Mouse (Mus musculus): ENCODE measurements around the gene Pank1. TPM values are rescaled to one million over a fixed set of nuclear protein-coding genes. Genes with fewer than 3 reads are reported as not detected.

Gene Pank1
- polyA plus RNA-seq, 1 experiment: 0.75 TPM

GRCm38 (mm10) chr19:34897082-34897965, 18.1 kb upstream of the Pank1 start:
- no peak overlapping the region for H3K27ac ChIP-seq (ENCODE audit: insufficient read depth, low read length)
- H3K36me3 ChIP-seq (ENCODE audit: control insufficient read depth, insufficient read depth, low read length): no peaks in the 10 kb centered on the region
- no peak for DNase-seq (ENCODE audit: low read depth in 1 of 2, low spot score in 2 of 2)
- H3K4me3 ChIP-seq (ENCODE audit: extremely low read depth, insufficient read depth, insufficient read length): no peak overlapping the region
- H3K27me3 ChIP-seq (ENCODE audit: control insufficient read depth, insufficient read depth, low read length): no peaks in the 10 kb centered on the region
- 91% methylated on average over 15 of the region's 15 CpGs for WGBS
- no peak for TF ChIP-seq POLR2A (IDR thresholded peaks at IDR 0.05; ENCODE audit: low read depth, low read length)
- no peak for TF ChIP-seq CTCF (IDR thresholded peaks at IDR 0.05; ENCODE audit: extremely low read depth, insufficient read depth, insufficient read length, insufficient replicate concordance)
- no peaks in the 10 kb centered on the region for H3K4me1 ChIP-seq (ENCODE audit: control insufficient read depth, insufficient read depth, insufficient read length)

GRCm38 (mm10) chr19:34895082-34895481, 15.8 kb upstream of the Pank1 start:
- H3K36me3 ChIP-seq (ENCODE audit: control insufficient read depth, insufficient read depth, low read length): no peaks in the 10 kb centered on the region
- no peak overlapping the region for H3K27ac ChIP-seq (ENCODE audit: insufficient read depth, low read length)
- no peaks in the 10 kb centered on the region for H3K4me1 ChIP-seq (ENCODE audit: control insufficient read depth, insufficient read depth, insufficient read length)
- H3K27me3 ChIP-seq (ENCODE audit: control insufficient read depth, insufficient read depth, low read length): no peaks in the 10 kb centered on the region
- DNase-seq (ENCODE audit: low read depth in 1 of 2, low spot score in 2 of 2): no peak
- WGBS: 41% methylated on average over 4 of the region's 4 CpGs
- H3K4me3 ChIP-seq (ENCODE audit: extremely low read depth, insufficient read depth, insufficient read length): no peak overlapping the region
- no peak for TF ChIP-seq CTCF (IDR thresholded peaks at IDR 0.05; ENCODE audit: extremely low read depth, insufficient read depth, insufficient read length, insufficient replicate concordance)

- H3K36me3 ChIP-seq (ENCODE audit: control insufficient read depth, insufficient read depth, low read length): no peaks in the 10 kb centered on the region
- 85% methylated on average over 1 of the region's 1 CpGs for WGBS
- DNase-seq (ENCODE audit: low read depth in 1 of 2, low spot score in 2 of 2): no peak
- H3K4me1 ChIP-seq (ENCODE audit: control insufficient read depth, insufficient read depth, insufficient read length): no peaks in the 10 kb centered on the region
- no peak overlapping the region for H3K4me3 ChIP-seq (ENCODE audit: extremely low read depth, insufficient read depth, insufficient read length)
- no peak overlapping the region for H3K27ac ChIP-seq (ENCODE audit: insufficient read depth, low read length)
- TF ChIP-seq POLR2A (IDR thresholded peaks at IDR 0.05; ENCODE audit: low read depth, low read length) (no peak), CTCF (IDR thresholded peaks at IDR 0.05; ENCODE audit: extremely low read depth, insufficient read depth, insufficient read length, insufficient replicate concordance) (no peak)
- no peaks in the 10 kb centered on the region for H3K27me3 ChIP-seq (ENCODE audit: control insufficient read depth, insufficient read depth, low read length)
These were observed 12.3 kb upstream of the Pank1 start for GRCm38 (mm10) chr19:34891590-34891989.

- WGBS: 79% methylated on average over 3 of the region's 3 CpGs
- H3K4me1 ChIP-seq (ENCODE audit: control insufficient read depth, insufficient read depth, insufficient read length): no peaks in the 10 kb centered on the region
- H3K36me3 ChIP-seq (ENCODE audit: control insufficient read depth, insufficient read depth, low read length): no peaks in the 10 kb centered on the region
- H3K27ac ChIP-seq (ENCODE audit: insufficient read depth, low read length): no peak overlapping the region
- H3K4me3 ChIP-seq (ENCODE audit: extremely low read depth, insufficient read depth, insufficient read length): no peak overlapping the region
- TF ChIP-seq CTCF (IDR thresholded peaks at IDR 0.05; ENCODE audit: extremely low read depth, insufficient read depth, insufficient read length, insufficient replicate concordance) (no peak), POLR2A (IDR thresholded peaks at IDR 0.05; ENCODE audit: low read depth, low read length) (no peak)
- DNase-seq (ENCODE audit: low read depth in 1 of 2, low spot score in 2 of 2): no peak
- H3K27me3 ChIP-seq (ENCODE audit: control insufficient read depth, insufficient read depth, low read length): no peaks in the 10 kb centered on the region
These were observed 11.7 kb upstream of the Pank1 start for GRCm38 (mm10) chr19:34890981-34891380.

- 89% methylated on average over 4 of the region's 4 CpGs for WGBS
- no peak for TF ChIP-seq POLR2A (IDR thresholded peaks at IDR 0.05; ENCODE audit: low read depth, low read length)
- TF ChIP-seq CTCF (IDR thresholded peaks at IDR 0.05; ENCODE audit: extremely low read depth, insufficient read depth, insufficient read length, insufficient replicate concordance): no peak
- Histone ChIP-seq H3K27ac (ENCODE audit: insufficient read depth, low read length) (no peak overlapping the region), H3K4me1 (ENCODE audit: control insufficient read depth, insufficient read depth, insufficient read length) (no peaks in the 10 kb centered on the region; the same call in 1 of the 2 replicates), H3K4me3 (ENCODE audit: extremely low read depth, insufficient read depth, insufficient read length) (no peak overlapping the region), H3K27me3 (ENCODE audit: control insufficient read depth, insufficient read depth, low read length) (no peaks in the 10 kb centered on the region), H3K36me3 (ENCODE audit: control insufficient read depth, insufficient read depth, low read length) (no peaks in the 10 kb centered on the region)
- DNase-seq (ENCODE audit: low read depth in 1 of 2, low spot score in 2 of 2): no peak
These were observed 7.1 kb upstream of the Pank1 start for GRCm38 (mm10) chr19:34886324-34886723.

GRCm38 (mm10) chr19:34883526-34884224, 4.4 kb upstream of the Pank1 start:
- Histone ChIP-seq H3K27me3 (ENCODE audit: control insufficient read depth, insufficient read depth, low read length) (no peaks in the 10 kb centered on the region), H3K4me3 (ENCODE audit: extremely low read depth, insufficient read depth, insufficient read length) (no peak overlapping the region), H3K4me1 (ENCODE audit: control insufficient read depth, insufficient read depth, insufficient read length) (peaks cover 5% of the 10 kb centered on the region), H3K27ac (ENCODE audit: insufficient read depth, low read length) (no peak overlapping the region), H3K36me3 (ENCODE audit: control insufficient read depth, insufficient read depth, low read length) (no peaks in the 10 kb centered on the region)
- TF ChIP-seq POLR2A (IDR thresholded peaks at IDR 0.05; ENCODE audit: low read depth, low read length) (no peak), CTCF (IDR thresholded peaks at IDR 0.05; ENCODE audit: extremely low read depth, insufficient read depth, insufficient read length, insufficient replicate concordance) (no peak)
- 51% methylated on average over 3 of the region's 3 CpGs for WGBS
- no peak for DNase-seq (ENCODE audit: low read depth in 1 of 2, low spot score in 2 of 2)
